Mouse (Mus musculus) urinary bladder, postnatal 10 days (tissue): ENCODE data around the gene Syngr1.

ENCODE experiments used
- DNase-seq: peaks from one replicate; pipeline ENCODE4 v3.0.0; 2022; ENCODE audit warnings: low spot score

Syngr1 gene

GRCm38 (mm10) chr15:80147511-80147910 lies 56.4 kb downstream of the Syngr1 start:
- DNase-seq, result no peak

GRCm38 (mm10) chr15:80148565-80148964 lies 57.4 kb downstream of the Syngr1 start:
- DNase-seq, result no peak

- no peak for DNase-seq
These were observed 58.4 kb downstream of the Syngr1 start for GRCm38 (mm10) chr15:80149517-80149916.

- no peak for DNase-seq
These were observed 61.5 kb downstream of the Syngr1 start for GRCm38 (mm10) chr15:80152663-80153062.

- no peak for DNase-seq
These were observed 62.6 kb downstream of the Syngr1 start for GRCm38 (mm10) chr15:80153757-80154156.

GRCm38 (mm10) chr15:80155707-80156106 lies 64.6 kb downstream of the Syngr1 start:
- DNase-seq, result no peak

- no peak for DNase-seq
These were observed 66.2 kb downstream of the Syngr1 start for GRCm38 (mm10) chr15:80157197-80157943.

GRCm38 (mm10) chr15:80158001-80158706 lies 67.0 kb downstream of the Syngr1 start:
- no peak for DNase-seq

- no peak for DNase-seq
These were observed 67.6 kb downstream of the Syngr1 start for GRCm38 (mm10) chr15:80158707-80159090.

GRCm38 (mm10) chr15:80159286-80159901 lies 68.3 kb downstream of the Syngr1 start:
- DNase-seq, result no peak

GRCm38 (mm10) chr15:80160223-80160622 lies 69.1 kb downstream of the Syngr1 start:
- no peak for DNase-seq

- no peak for DNase-seq
These were observed 69.6 kb downstream of the Syngr1 start for GRCm38 (mm10) chr15:80160726-80161125.

GRCm38 (mm10) chr15:80161199-80161598 lies 70.1 kb downstream of the Syngr1 start:
- no peak for DNase-seq

- DNase-seq, result no peak
These were observed 71.3 kb downstream of the Syngr1 start for GRCm38 (mm10) chr15:80162401-80162964.

GRCm38 (mm10) chr15:80163274-80163673 lies 72.1 kb downstream of the Syngr1 start:
- DNase-seq, result no peak

- no peak for DNase-seq
These were observed 72.6 kb downstream of the Syngr1 start for GRCm38 (mm10) chr15:80163716-80164115.

GRCm38 (mm10) chr15:80165396-80165795 lies 74.3 kb downstream of the Syngr1 start:
- DNase-seq, result no peak
